ENCODE assay signal across 9 mouse cellular contexts in the genomic region with DNA sequence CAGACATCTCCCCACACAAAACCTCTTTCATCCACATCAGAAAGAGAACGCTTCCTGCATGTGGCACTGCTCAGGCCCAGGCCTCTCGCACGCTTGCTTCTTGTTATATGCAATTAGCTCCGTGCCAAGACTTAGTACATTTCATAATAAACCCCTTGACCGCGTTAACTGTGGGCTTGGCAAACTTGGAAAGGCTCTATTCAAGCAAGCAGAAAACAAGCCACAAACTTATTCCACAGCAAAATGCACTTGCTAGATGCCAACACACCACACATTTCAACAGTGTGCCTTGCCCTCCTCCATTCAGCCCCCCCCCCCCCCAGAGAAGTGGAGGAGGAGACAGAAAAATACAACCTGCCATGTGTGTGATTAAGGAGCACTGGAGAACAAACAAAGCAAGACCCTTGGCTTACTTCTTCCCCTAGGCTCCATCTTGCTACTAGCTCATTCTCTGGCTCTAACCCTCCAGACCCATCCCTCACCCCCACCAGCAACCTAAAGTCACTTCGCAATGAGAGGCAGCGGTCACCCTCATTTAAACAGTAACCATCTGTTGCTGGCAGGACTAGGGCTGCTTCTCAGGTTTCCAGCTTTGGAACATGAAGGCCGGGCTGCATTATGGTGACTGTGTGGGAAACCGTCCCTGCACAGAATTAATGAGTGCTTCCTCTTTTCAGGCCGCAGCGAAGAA.
DNase-seq lines count a peak whose midpoint lies in the region; ATAC-seq and TF ChIP-seq lines count a peak whose summit lies in the region.
"Had no signal": no experiment of that assay in that cellular context is flagged by ENCODE, and none has a peak within 500 bp of the region (broad histone marks: within the 10 kb centered on the region; RNA-seq: fewer than 3 reads in every experiment).

No protein-coding gene starts in this region.

- peaks cover 4% of the 10 kb centered on the region; the same call in 1 of the 2 replicates for H3K4me1 ChIP-seq in intestine, embryonic 14.5 days (replicated peaks; ENCODE audit: control insufficient read depth, insufficient read depth, low read length)
- H3K4me1 ChIP-seq in intestine, embryonic 16.5 days (ENCODE audit: control insufficient read depth, insufficient read depth, low read length), result no peaks in the 10 kb centered on the region
- peaks cover 20% of the 10 kb centered on the region for H3K4me1 ChIP-seq in limb, embryonic 10.5 days
- H3K4me1 ChIP-seq in neural tube, embryonic 12.5 days, result peaks cover 14% of the 10 kb centered on the region
- H3K4me1 ChIP-seq: liver, embryonic 13.5 days had no signal

- no peaks in the 10 kb centered on the region for H3K27me3 ChIP-seq in intestine, embryonic 14.5 days (replicated peaks; ENCODE audit: control insufficient read depth, insufficient read depth, low read length)
- H3K27me3 ChIP-seq in intestine, embryonic 16.5 days (replicated peaks; ENCODE audit: control insufficient read depth, insufficient read depth, low read length), result no peaks in the 10 kb centered on the region
- no peaks in the 10 kb centered on the region for H3K27me3 ChIP-seq in limb, embryonic 10.5 days (ENCODE audit: low read depth, poor library complexity, severe bottlenecking)
- H3K27me3 ChIP-seq in neural tube, embryonic 12.5 days (replicated peaks), result no peaks in the 10 kb centered on the region
- H3K27me3 ChIP-seq: liver, embryonic 13.5 days had no signal

- no peak overlapping the region for H3K9ac ChIP-seq in intestine, embryonic 14.5 days (ENCODE audit: low read length)
- H3K9ac ChIP-seq in intestine, embryonic 16.5 days (ENCODE audit: low read depth, low read length), result no peak overlapping the region
- H3K9ac ChIP-seq in neural tube, embryonic 12.5 days, result no peak overlapping the region
- H3K9ac ChIP-seq: liver, embryonic 13.5 days had no signal

- intact Hi-C loops in gastrocnemius, adult 2 months (cut with DNase I), result no loop called here

- H3K4me2 ChIP-seq in intestine, embryonic 14.5 days (ENCODE audit: low read length), result no peak overlapping the region
- H3K4me2 ChIP-seq in intestine, embryonic 16.5 days (ENCODE audit: low read depth, low read length), result no peak overlapping the region
- peak overlapping the region; percentile 15; the same call in 1 of the 2 replicates for H3K4me2 ChIP-seq in neural tube, embryonic 12.5 days (replicated peaks)
- H3K4me2 ChIP-seq: liver, embryonic 13.5 days had no signal

- H3K27ac ChIP-seq in intestine, embryonic 14.5 days (ENCODE audit: low read depth), result no peak overlapping the region
- H3K27ac ChIP-seq in intestine, embryonic 16.5 days (ENCODE audit: low read length), result no peak overlapping the region
- no peak overlapping the region for H3K27ac ChIP-seq in gastrocnemius, adult 2 months
- H3K27ac ChIP-seq in limb, embryonic 10.5 days, result peak overlapping the region; percentile 65
- no peak overlapping the region for H3K27ac ChIP-seq in neural tube, embryonic 12.5 days
- H3K27ac ChIP-seq: liver, embryonic 13.5 days had no signal

- WGBS in intestine, embryonic 14.5 days, result 43% methylated on average over 12 of the region's 12 CpGs
- 49% methylated on average over 12 of the region's 12 CpGs for WGBS in intestine, embryonic 16.5 days
- 34% methylated on average over 12 of the region's 12 CpGs for WGBS in limb, embryonic 10.5 days
- WGBS in neural tube, embryonic 12.5 days, result 21% methylated on average over 12 of the region's 12 CpGs

- H3K4me3 ChIP-seq in intestine, embryonic 14.5 days (ENCODE audit: low read depth, low read length), result no peak overlapping the region
- H3K4me3 ChIP-seq in intestine, embryonic 16.5 days (ENCODE audit: low read length), result no peak overlapping the region
- H3K4me3 ChIP-seq in gastrocnemius, adult 2 months, result no peak overlapping the region; the same call in 1 of the 2 replicates
- H3K4me3 ChIP-seq in limb, embryonic 10.5 days, result no peak overlapping the region
- no peak overlapping the region for H3K4me3 ChIP-seq in neural tube, embryonic 12.5 days
- H3K4me3 ChIP-seq: liver, embryonic 13.5 days had no signal

- no peaks in the 10 kb centered on the region for H3K9me3 ChIP-seq in intestine, embryonic 14.5 days (ENCODE audit: control insufficient read depth, low read length)
- no peaks in the 10 kb centered on the region for H3K9me3 ChIP-seq in intestine, embryonic 16.5 days (ENCODE audit: control insufficient read depth, low read length)
- H3K9me3 ChIP-seq in limb, embryonic 10.5 days (replicated peaks), result no peaks in the 10 kb centered on the region
- H3K9me3 ChIP-seq in neural tube, embryonic 12.5 days, result no peaks in the 10 kb centered on the region
- H3K9me3 ChIP-seq: liver, embryonic 13.5 days had no signal

- DNase-seq in intestine, embryonic 14.5 days (ENCODE audit: low spot score), result no peak
- DNase-seq in gastrocnemius, adult 2 months, result peak; percentile 63
- peak; percentile 53 for DNase-seq in limb, embryonic 10.5 days (ENCODE audit: low spot score)
- no peak for DNase-seq in urinary bladder, postnatal 10 days (ENCODE audit: low spot score)
- DNase-seq in spleen, adult 12 weeks (ENCODE audit: low spot score), result no peak
- DNase-seq in frontal cortex, postnatal 25 days (ENCODE audit: low spot score in 2 of 2), result no peak
- DNase-seq: liver, embryonic 13.5 days had no signal

- TF ChIP-seq CTCF in gastrocnemius, adult 2 months (IDR thresholded peaks at IDR 0.05), result no peak

- H3K36me3 ChIP-seq in intestine, embryonic 14.5 days (ENCODE audit: control insufficient read depth, insufficient read depth, low read length), result no peaks in the 10 kb centered on the region
- no peaks in the 10 kb centered on the region for H3K36me3 ChIP-seq in intestine, embryonic 16.5 days (ENCODE audit: control insufficient read depth, insufficient read depth, low read length)
- H3K36me3 ChIP-seq in limb, embryonic 10.5 days, result no peaks in the 10 kb centered on the region
- H3K36me3 ChIP-seq in neural tube, embryonic 12.5 days, result no peaks in the 10 kb centered on the region
- H3K36me3 ChIP-seq: liver, embryonic 13.5 days had no signal

- ATAC-seq in intestine, embryonic 14.5 days (replicated peaks; ENCODE audit: low FRiP score, low TSS enrichment, low read depth), result 0 out of 2 replicates have a peak, but pooled peaks have one; percentile 12
- ATAC-seq in intestine, embryonic 16.5 days, result no peak
- ATAC-seq in neural tube, embryonic 12.5 days (ENCODE audit: low FRiP score, low read depth), result peak; percentile 88

Comparison
In these comparisons a context has a peak if more than half of its experiments do, and no peak if none do; other contexts are left out.
1. DNase-seq: peak in gastrocnemius, adult 2 months (single experiment) and limb, embryonic 10.5 days (single experiment); none in intestine, embryonic 14.5 days (single experiment), urinary bladder, postnatal 10 days (single experiment), spleen, adult 12 weeks (single experiment) and frontal cortex, postnatal 25 days (0 of 2).